Mouse (Mus musculus): ENCODE data around the gene Smtn.

Gene Smtn

DNA sequence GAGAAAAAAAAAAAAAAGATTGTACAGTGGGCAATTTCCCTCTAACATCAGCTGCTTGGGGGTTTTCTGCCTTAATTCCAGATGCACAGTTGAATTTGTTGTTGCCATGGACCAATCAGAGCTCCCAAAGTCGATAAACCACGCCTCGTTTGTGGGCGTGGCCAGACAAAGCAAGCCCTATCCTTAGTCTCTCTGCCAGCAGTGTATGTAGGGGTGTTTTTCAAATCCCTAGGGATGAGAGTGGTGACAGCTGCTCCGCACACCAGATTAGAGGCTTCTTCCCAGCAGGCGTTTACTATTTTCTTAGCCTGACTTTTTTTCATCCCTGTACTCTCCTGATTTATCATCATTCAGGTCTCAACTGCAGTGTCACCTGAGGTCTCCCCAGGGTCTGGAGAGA, 7.6 kb upstream of the Smtn start:
- DNase-seq (ENCODE audit: low read depth, low spot score), result peak; percentile 94

DNA sequence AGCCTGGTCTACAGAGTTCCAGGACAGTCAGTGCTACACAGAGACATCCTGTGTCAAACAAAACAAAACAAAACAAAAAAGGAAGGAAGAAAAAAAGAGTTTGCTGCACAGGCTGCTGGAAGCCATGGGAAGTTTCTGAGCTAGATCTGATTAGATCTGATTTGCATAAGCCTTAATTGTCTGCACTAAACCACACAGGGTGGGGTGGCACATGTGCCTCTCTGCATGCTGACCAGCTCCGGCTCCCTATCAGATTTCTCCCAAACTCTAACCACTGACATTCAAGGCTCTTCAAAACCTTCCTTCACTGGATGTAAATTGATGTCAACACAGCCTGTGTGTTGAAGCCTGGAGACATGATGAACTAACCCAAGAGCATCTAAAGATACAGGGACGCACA, 6.6 kb upstream of the Smtn start:
- DNase-seq (ENCODE audit: low read depth, low spot score), result no peak

DNA sequence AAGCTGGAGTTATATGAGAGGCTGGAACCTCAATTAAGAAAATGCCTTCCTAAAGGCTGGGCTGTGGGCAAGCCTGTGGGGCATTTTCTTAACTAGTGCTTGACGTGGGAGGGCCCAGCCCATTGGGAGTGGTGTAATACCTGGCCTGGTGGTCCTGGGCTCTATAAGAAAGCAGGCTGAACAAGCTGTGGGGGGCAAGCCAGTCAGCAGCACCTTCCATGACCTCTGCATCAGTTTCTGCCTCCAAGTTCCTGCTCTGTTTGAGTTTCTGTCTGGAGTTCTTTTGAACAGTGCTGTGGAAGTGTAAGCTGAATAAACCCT, 5.8 kb upstream of the Smtn start:
- DNase-seq (ENCODE audit: low read depth, low spot score), result no peak

DNA sequence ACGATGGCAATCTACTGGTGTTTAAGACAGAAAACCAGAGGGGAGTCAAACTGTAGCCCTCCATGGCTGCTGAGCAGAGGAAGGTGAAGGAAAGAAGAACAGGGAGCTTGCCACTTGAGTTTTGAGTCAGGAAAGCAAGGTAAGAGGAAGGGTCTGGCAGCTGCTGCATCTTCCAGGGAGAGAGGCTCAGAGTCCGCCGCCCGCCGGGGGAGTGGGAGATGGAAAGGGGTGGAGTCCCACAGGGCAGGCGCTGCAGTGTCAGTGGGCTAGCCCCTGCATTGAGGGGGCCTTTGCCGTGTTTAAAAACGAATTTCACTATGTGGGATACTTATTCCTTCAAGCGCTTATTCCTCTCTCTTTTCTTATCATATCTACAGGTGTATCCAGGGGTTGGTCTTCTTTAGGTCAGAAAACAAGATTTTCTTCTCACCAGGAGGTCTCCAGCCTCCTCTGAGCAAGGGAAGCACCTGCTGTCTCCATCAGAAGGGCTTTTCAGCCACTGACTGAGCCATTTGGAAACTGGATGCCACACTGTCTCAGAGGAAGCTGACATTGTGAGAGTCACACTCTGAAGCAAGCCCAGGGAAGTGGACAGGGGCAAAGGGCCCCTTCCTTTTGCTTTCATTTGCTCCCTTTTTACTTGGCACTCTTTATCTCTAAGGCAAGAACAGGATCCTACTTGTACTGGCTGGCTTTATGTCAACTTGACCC, 5.3 kb upstream of the Smtn start:
- DNase-seq (ENCODE audit: low read depth, low spot score), result no peak

DNA sequence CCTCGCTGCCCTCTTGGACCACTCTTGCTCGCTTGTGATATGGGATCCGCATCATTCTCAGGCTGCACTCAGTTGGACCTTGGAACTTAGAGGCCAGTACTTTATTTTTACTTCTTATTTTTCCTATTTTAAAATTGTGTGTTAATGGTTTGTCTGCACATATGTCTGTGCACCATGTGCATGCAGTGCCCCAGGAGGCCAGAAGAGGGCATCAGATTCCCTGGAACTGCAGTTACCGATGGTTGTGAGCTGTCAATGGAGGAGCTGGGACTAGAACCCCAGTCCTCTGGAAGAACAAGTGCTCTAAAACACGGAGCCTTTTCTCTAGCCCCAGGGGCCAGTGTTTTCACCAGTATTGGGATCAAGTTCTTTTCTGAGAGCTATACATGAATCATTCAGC, 4.0 kb upstream of the Smtn start:
- peak; percentile 35 for DNase-seq (ENCODE audit: low read depth, low spot score)

DNA sequence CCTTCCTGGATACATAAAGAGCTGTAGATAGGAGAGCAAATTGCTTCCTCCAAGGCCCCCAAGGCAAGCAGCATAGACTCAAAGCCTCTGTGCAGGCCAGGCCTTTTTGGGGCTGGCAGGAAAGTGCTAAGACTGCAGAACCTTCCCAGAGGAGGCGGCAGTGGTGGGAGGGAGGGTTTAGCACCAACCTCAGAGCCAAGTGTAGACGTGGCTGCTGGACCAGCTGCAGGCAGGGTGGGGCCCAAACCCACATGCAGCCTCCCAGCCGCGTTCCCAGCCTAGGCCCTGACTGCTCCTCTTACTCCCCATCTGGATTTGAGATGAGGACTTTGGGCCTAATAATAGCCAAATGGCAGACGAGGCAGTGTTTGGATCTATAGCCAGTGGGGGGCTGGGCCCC, 2.6 kb upstream of the Smtn start:
- DNase-seq (ENCODE audit: low read depth, low spot score), result no peak

DNA sequence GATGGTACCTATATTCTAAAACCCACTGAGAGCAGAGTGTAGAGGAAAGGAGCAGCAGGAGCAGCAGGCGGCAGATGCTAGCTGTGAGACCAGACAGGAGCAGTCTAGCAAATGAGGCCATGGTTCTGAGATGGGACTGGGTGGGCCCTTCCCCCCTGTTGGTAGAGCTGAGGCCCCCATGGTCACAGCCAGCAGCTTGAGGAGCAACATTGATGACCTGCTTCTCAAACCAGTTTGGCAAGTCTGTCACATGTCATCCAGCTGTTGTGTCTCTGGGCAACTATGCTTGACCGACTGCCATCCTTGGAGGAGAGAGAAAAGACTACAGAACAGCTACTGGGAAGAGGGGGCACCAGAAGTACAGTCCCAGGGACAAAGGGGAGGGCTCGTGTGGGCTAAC, 1.5 kb upstream of the Smtn start:
- DNase-seq (ENCODE audit: low read depth, low spot score), result no peak

DNA sequence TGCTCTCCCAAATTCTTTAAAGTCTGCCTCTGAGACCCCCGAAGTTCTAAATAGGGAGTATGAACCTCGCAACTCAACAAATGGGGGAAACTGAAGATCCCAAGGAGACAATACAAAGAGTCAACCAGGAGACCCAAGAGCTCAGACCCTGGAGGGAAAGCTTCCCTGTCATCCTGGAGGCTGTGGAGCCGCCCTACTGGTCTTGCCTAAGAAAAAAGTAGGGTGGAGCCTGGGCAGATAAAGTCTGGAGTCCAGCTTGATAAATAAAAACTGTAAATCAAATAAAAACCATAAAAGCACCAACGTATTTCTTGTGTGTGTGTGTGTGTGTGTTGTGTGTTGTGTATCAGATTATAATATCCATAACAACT, 601 bp downstream of the Smtn start:
- no peak for DNase-seq (ENCODE audit: low read depth, low spot score)

DNA sequence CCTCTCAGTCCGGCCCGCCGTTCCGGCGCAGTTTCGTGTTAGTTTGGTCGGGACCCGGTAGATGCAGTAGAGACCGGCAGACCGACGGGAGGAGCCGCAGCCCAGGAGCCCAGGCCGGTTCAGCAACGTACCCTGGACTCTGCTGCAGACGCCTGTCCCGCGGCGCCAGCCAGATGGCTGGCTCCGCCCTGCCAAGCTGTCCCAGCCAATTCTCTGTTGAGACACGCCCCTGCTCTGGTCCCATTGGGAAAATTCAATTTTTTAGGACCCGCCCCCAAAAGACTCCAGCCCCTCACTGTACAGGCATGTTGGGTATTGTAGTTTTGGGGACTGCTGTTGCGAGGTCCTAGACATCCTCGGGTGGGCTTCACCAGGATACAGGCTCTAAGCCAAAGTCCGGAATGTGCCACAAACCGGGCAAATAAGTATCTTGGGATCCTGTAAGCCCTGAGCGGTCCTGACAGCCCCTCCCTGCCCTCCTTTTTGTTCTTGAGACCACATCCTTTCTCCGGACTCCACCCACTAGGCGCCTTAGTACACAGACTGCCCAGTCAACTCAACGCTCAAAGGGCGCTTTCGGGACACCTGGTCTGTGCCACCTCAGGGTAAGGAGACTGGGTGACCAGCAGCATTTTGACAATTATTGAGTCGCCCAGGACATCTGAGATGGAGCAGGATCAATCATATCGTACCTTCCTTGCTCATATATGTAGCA, 1.1 kb downstream of the Smtn start:
- DNase-seq (ENCODE audit: low read depth, low spot score), result peak; percentile 95

DNA sequence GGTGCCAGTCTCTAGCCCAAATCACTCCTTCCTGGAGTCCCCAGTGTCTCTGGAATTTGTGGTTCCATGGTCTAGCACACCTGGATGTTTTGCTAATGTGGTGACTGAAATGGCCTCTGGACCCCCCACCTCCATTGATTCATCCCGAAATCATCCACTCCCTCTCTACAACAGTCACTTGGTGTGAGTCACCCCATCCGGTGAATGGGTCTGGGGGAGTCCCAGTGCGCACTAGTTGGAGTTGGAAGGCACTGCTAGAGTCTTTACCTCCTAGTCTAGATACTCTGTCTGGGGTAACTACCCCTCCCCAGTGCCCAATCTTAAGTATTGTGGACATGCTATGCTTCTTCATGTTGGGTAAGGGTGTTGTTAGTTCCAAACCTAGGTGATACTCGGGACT, 2.1 kb downstream of the Smtn start:
- no peak for DNase-seq (ENCODE audit: low read depth, low spot score)

DNA sequence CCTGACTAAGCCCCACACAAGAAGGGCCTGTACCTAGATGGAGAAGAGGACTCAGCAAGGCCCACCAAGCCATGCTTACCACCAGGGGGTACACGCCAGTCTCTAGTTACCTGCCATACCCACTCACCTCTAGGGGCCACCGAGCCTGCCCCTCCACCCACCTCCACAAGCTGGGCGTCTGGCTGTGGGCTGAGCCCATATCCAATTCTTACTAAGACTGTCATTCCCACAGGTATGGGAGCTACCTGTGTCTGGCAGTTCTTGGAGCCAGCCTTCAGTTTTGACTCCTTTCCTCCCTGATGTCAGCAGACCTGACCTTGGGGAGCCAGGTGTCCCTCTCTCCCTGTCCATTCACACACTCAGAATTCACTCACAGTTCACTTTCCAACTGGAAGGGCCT, 2.7 kb downstream of the Smtn start:
- DNase-seq (ENCODE audit: low read depth, low spot score), result no peak

DNA sequence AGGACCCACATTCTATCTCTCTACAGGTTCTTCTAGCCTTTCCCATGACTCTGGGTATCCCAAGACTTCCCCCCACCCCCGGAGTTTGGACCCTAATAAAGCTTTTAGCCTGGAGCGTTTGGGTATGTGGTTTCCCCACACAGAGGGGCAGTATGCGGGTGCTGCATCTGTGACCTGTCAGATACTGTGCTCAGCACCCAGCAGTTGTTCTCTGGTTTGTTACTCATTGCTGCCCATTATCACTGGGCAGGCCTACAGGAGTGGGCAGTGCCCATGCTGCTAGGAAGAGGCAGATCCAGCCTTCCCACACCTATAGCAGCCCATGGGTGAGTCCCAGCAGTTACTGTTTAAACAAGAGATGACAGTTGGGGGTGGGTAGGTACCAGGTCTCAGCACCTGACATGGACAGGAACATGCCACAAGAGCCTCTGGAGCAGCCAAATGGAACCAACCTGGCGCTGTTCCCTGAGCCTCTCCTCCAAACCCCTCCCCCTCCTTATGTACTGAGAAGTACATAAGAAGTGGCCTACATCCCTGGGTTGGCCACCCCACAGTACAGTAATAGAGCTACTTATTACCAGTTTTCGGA, 3.6 kb downstream of the Smtn start:
- no peak for DNase-seq (ENCODE audit: low read depth, low spot score)

DNA sequence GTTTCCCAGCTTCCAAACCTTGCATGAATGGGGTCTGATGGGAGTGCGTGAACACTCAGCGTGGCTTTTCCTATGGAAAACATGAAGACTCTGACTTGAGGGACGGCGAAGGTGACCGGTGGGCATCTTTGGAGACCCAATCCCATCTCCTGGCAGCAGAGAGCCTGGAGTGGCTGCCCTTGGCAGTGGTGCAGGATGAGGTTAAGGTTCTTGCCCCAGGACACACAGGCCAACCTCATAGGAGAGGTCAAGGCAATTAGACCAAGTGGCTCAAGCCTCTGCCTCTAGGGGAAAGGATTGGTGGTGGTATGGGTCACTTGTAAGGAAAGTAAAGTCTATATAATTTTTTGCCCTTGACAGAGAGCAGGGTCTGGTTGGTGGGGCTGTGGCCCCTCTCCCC, 4.3 kb downstream of the Smtn start:
- no peak for DNase-seq (ENCODE audit: low read depth, low spot score)

DNA sequence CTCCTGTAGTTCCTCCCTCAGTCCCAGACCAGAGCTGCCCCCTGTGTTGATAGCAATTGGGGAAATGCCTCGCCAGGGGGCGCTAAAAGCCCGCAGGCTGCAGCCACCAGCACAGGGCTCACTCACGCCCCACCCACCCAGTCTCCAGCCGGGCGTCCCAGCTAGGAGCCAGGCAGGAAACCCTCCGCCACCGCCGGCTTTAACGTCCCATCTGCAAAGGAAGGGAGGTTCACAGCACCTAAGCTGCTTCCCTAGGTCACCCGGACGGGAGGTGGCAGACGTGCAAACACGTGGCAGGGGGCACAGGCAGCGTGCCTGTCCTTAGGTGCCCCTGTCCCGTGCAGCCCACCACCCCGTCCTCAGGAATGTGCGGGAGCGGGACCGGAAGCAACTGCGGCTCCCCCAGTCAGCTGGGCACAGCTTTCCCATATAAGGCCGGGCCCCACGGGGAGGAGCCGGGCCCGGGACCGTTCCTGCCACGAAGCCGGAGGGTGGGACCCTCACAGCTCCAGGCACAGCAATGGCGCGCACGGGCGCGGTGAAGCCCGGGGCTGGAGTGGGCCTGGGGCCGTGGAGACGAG, 4.9 kb downstream of the Smtn start:
- peak; percentile 97 for DNase-seq (ENCODE audit: low read depth, low spot score)

DNA sequence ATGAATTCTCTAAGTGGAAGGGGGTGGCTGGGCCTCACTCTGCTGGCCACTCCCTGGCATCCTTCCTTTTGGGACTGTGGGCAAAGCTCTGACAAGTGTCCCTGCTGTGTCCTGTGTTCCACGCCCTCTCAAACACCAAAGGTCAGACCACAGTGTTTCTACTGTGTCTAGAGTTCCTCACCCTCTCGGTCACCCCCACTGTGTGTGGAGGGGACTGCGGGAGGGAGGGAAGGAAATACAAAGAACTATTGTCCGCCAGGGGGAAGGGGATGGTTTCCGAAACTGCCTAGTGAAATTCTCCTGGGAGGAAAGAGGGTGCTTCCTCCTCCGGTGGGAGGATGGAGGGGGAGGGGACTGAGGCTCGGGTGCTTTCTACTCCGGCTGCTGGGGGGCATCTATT, 5.5 kb downstream of the Smtn start:
- DNase-seq (ENCODE audit: low read depth, low spot score), result no peak

DNA sequence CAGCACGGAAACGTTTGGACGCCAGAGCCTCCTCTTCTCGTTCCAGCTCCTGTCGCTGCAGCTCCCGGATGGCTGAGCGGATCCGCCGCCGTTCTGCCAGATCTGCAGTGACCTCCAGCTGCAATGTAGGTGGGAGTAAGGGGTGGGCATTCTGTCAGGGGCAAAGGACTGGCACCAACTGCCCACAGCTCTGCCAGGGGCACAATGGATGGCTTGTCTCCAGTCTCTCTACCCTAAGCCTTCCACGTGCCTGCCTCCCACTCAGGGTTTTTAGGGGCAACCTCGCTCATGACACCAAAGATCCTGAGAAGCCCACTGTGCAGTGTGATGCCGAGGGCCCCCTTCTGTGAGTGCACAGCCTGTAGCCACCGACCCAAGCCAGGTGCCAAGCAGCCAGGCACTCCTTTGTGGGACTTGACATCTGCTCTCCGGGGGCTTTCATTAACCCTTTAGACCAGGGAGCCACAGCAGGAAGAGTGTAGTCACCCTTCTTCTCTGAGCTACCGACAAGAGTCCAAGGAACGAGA, 6.9 kb downstream of the Smtn start:
- no peak for DNase-seq (ENCODE audit: low read depth, low spot score)

DNA sequence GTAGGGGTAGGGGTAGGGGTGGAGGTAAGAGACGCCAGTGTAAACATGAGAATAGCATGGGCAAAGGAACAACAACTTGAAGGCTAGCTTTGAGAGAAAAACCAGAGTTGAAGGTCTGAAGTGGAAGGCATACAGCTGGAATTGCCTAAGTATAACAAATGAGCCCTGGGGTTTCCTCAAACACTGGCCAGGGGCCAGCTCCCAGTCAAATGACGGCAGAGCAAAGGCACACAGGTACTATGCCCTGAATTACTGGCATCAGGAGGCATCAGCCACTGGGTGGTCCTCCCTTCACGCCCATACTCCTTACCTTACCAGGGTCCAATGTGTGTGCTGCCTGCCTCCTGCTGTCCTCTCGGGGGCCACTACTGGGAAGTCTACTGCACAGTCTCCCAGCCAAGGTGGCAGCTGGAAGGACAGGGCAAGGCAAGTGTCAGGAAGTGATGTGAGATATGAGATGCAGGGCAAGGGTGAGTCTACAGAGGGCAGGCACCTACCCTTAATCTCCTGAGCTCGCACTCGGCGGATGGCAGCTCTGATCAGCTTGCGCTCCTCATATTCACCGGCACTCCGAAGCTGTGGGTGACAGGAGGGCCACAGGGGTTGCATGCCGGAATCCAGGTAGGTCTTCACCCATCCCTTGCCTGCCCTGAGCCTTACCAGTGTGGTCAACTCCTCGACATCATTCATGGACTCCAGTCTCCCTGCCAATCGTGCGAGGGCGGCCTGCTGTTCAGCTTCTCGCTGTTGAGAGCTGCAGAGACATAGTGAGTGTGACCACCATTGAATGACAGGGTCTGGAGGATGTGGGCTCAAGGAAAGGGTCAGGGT, 8.1 kb downstream of the Smtn start:
- DNase-seq (ENCODE audit: low read depth, low spot score), result no peak

DNA sequence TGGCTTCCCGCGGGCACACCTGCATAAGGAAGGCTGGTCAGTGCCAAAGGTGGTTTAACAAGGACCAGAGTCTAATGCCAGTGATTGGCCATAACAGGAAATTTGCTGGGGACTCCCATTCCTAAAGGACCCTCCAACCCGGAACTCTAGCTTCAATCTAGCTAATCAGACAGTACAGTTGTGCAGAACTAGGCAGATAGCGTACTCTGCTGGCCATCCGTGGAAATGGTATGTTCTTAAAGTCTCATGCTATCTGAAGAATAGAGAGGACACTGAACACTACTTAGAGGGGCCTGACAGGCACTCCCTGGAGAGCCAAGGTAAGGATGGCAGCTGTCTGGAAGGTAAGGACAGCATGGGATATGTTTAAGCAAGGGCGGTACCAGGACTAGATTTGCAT, 8.8 kb downstream of the Smtn start:
- peak; percentile 48 for DNase-seq (ENCODE audit: low read depth, low spot score)

DNA sequence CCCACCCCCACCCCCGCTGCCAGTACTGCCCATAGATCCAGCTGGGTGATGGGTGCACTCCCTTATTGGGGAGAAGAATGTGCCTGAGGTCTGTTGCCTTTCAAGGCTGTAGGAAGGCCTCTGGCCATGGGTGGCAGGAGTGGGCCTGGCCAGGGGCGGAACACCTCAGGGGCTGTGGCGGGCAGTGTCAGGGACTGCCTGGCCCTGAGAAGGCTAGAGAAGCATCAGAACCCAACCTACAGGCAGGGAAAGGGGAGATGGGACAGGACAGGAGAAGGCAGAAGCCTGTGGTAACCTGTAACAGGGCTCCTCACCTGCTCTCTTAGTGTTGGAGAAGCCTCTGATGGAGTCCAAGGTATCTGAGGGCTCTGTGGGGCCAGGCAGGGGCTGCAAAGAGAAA, 9.7 kb downstream of the Smtn start:
- DNase-seq (ENCODE audit: low read depth, low spot score), result no peak

DNA sequence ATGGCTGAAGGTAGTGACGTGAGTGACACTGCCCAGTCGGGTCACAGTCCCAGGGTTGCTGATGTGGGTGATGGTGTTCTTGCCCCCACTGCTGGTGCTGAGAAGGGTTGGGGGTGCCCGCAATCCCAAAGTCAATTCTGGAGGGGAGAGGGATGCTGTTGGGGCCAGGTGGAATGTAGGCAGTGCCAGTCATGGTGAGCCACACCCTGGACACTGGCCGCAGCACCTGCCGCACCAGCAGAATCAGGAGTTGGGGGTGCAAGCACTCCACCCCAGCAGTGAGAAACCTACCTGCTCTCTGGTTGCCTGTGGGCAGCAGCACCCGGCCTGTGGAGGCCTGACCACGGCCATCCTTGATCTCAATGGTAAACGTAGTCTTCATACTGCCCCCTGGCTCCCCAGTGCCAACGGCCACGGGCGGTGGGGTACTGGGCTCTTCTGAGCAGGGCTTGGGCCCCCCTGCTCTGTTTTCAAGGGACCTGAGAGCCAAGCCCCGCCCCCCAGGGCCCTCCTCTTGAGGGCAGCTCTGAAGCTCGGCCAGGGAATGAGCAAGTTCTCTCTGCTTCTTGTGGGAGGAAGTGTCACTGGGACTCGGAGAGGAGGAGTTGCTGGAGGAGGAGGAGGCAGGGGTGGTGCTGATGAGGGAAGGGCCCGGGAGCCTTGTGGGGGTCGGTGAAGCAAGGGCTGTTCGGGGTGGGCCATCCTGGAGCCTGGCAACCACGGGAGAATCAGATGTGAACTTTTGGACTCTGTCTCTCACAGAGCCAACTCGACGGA, 10.7 kb downstream of the Smtn start:
- no peak for DNase-seq (ENCODE audit: low read depth, low spot score)

DNA sequence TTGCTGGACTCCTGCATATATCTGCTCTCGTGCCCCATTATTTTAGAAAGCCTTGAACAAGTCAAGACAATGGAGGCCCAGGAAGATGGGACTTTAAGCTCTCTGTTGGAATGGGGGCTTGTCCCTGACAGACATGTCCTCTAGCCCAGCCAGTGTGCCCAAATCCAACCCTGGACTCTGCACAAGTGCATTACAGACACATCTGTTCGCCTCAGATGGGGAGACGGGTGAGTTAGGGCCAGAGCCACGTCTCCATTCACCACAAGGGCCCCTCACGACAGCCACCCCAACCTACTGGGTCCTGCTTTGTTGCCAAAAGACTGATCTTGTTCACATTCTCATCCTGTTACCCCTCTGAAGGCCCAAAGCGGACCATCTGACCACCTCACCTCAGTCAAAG, 12.2 kb downstream of the Smtn start:
- no peak for DNase-seq (ENCODE audit: low read depth, low spot score)
